Mouse (Mus musculus): ENCODE measurements around the gene Slc6a6. TPM values are rescaled to one million over a fixed set of nuclear protein-coding genes. Genes with fewer than 3 reads are reported as not detected.
A peak's percentile ranks its signal among the peaks of the same experiment; 100 is the strongest.

Slc6a6 gene
- total RNA-seq, 4 experiments from 2014 or later, result 91.8 to 114 (median 101) TPM

- DNase-seq (ENCODE audit: low spot score), result no peak
These were observed 36.8 kb downstream of the Slc6a6 start for GRCm38 (mm10) chr6:91720588-91721214.

GRCm38 (mm10) chr6:91721215-91721701 lies 37.4 kb downstream of the Slc6a6 start:
- peak; percentile 85 for DNase-seq (ENCODE audit: low spot score)

- no peak for DNase-seq (ENCODE audit: low spot score)
These were observed 43.5 kb downstream of the Slc6a6 start for GRCm38 (mm10) chr6:91727361-91727760.

- DNase-seq (ENCODE audit: low spot score), result no peak
These were observed 45.2 kb downstream of the Slc6a6 start for GRCm38 (mm10) chr6:91728939-91729619.

GRCm38 (mm10) chr6:91729677-91730127 lies 45.8 kb downstream of the Slc6a6 start:
- DNase-seq (ENCODE audit: low spot score), result peak; percentile 92

- no peak for DNase-seq (ENCODE audit: low spot score)
These were observed 48.3 kb downstream of the Slc6a6 start for GRCm38 (mm10) chr6:91732138-91732537.

GRCm38 (mm10) chr6:91736471-91736870 lies 52.6 kb downstream of the Slc6a6 start:
- DNase-seq (ENCODE audit: low spot score), result peak; percentile 79

GRCm38 (mm10) chr6:91737451-91737850 lies 53.6 kb downstream of the Slc6a6 start:
- no peak for DNase-seq (ENCODE audit: low spot score)

GRCm38 (mm10) chr6:91738058-91738457 lies 54.2 kb downstream of the Slc6a6 start:
- peak; percentile 71 for DNase-seq (ENCODE audit: low spot score)

- DNase-seq (ENCODE audit: low spot score), result peak; percentile 55
These were observed 57.2 kb downstream of the Slc6a6 start for GRCm38 (mm10) chr6:91741046-91741445.

- DNase-seq (ENCODE audit: low spot score), result no peak
These were observed 58.6 kb downstream of the Slc6a6 start for GRCm38 (mm10) chr6:91742466-91742865.

- no peak for DNase-seq (ENCODE audit: low spot score)
These were observed 59.1 kb downstream of the Slc6a6 start for GRCm38 (mm10) chr6:91742995-91743394.

GRCm38 (mm10) chr6:91743886-91744285 lies 60.0 kb downstream of the Slc6a6 start:
- DNase-seq (ENCODE audit: low spot score), result no peak

- DNase-seq (ENCODE audit: low spot score), result no peak
These were observed 61.4 kb downstream of the Slc6a6 start for GRCm38 (mm10) chr6:91745246-91745645.

GRCm38 (mm10) chr6:91745947-91746582 lies 62.2 kb downstream of the Slc6a6 start:
- DNase-seq (ENCODE audit: low spot score), result no peak

GRCm38 (mm10) chr6:91746776-91747175 lies 62.9 kb downstream of the Slc6a6 start:
- DNase-seq (ENCODE audit: low spot score), result no peak

GRCm38 (mm10) chr6:91750976-91751375 lies 67.1 kb downstream of the Slc6a6 start:
- DNase-seq (ENCODE audit: low spot score), result no peak

- no peak for DNase-seq (ENCODE audit: low spot score)
These were observed 69.0 kb downstream of the Slc6a6 start for GRCm38 (mm10) chr6:91752884-91753283.

- no peak for DNase-seq (ENCODE audit: low spot score)
These were observed 70.2 kb downstream of the Slc6a6 start for GRCm38 (mm10) chr6:91754098-91754497.

- DNase-seq (ENCODE audit: low spot score), result no peak
These were observed 71.0 kb downstream of the Slc6a6 start for GRCm38 (mm10) chr6:91754845-91755244.

GRCm38 (mm10) chr6:91762051-91762742 lies 78.3 kb downstream of the Slc6a6 start:
- DNase-seq (ENCODE audit: low spot score), result no peak

- no peak for DNase-seq (ENCODE audit: low spot score)
These were observed 83.7 kb downstream of the Slc6a6 start for GRCm38 (mm10) chr6:91767550-91767949.
